Mouse (Mus musculus) c-Kit-positive CD71-negative TER-119-negative erythroid progenitor cells, embryonic 14.5 days (primary cell): ENCODE results near the gene Rnf215.
"Not testable (repeated sequence)": the region's sequence is repeated elsewhere in the genome, so short reads cannot be mapped to it uniquely, and the experiment has no call there.

ENCODE experiments used
- DNase-seq: peaks from one replicate; pipeline ENCODE4 v3.0.0-alpha.2; 2013; ENCODE audit warnings: low read depth

The Rnf215 gene

GRCm38 (mm10) chr11:4134986-4135935 lies at the start of gene Rnf215:
Gene Rnf215 (plus strand): TSS chr11:4135202.
- peak; percentile 92 for DNase-seq

- DNase-seq, result no peak
Measured at GRCm38 (mm10) chr11:4086246-4086645, 48.8 kb upstream of the Rnf215 start.

- DNase-seq, result no peak
Measured at GRCm38 (mm10) chr11:4087267-4087666, 47.7 kb upstream of the Rnf215 start.

- no peak for DNase-seq
Measured at GRCm38 (mm10) chr11:4093459-4094377, 41.3 kb upstream of the Rnf215 start.

- peak; percentile 84 for DNase-seq
Measured at GRCm38 (mm10) chr11:4094378-4095170, 40.4 kb upstream of the Rnf215 start.

- peak; percentile 41 for DNase-seq
Measured at GRCm38 (mm10) chr11:4095171-4096053, 39.6 kb upstream of the Rnf215 start, which contains the start of gene Mtfp1. Gene Mtfp1 (minus strand): TSS chr11:4095445.

- peak; percentile 98 for DNase-seq
Measured at GRCm38 (mm10) chr11:4096054-4096984, 38.7 kb upstream of the Rnf215 start.

- no peak for DNase-seq
Measured at GRCm38 (mm10) chr11:4097091-4097621, 37.8 kb upstream of the Rnf215 start.

- no peak for DNase-seq
Measured at GRCm38 (mm10) chr11:4098120-4098519, 36.9 kb upstream of the Rnf215 start.

- DNase-seq, result no peak
Measured at GRCm38 (mm10) chr11:4098816-4099215, 36.2 kb upstream of the Rnf215 start.

GRCm38 (mm10) chr11:4099447-4099846 lies 35.6 kb upstream of the Rnf215 start:
- no peak for DNase-seq

- DNase-seq, result no peak
Measured at GRCm38 (mm10) chr11:4101851-4102250, 33.2 kb upstream of the Rnf215 start.

- DNase-seq, result no peak
Measured at GRCm38 (mm10) chr11:4103522-4103921, 31.5 kb upstream of the Rnf215 start.

- no peak for DNase-seq
Measured at GRCm38 (mm10) chr11:4104989-4105388, 30.0 kb upstream of the Rnf215 start.

GRCm38 (mm10) chr11:4105444-4105843 lies 29.6 kb upstream of the Rnf215 start:
- no peak for DNase-seq

GRCm38 (mm10) chr11:4107901-4108300 lies 27.1 kb upstream of the Rnf215 start:
- DNase-seq, result not testable (repeated sequence)

- no peak for DNase-seq
Measured at GRCm38 (mm10) chr11:4108691-4109090, 26.3 kb upstream of the Rnf215 start.

GRCm38 (mm10) chr11:4112033-4112432 lies 23.0 kb upstream of the Rnf215 start:
- no peak for DNase-seq

GRCm38 (mm10) chr11:4112861-4113260 lies 22.1 kb upstream of the Rnf215 start:
- DNase-seq, result no peak
